Mouse (Mus musculus) adrenal gland, postnatal 25 days (tissue): ENCODE data around the gene Txlna. TPM values are rescaled to one million over a fixed set of nuclear protein-coding genes. Genes with fewer than 3 reads are reported as not detected.
A peak's percentile ranks its signal among the peaks of the same experiment; 100 is the strongest.

Source experiments
- DNase-seq: peaks from one replicate; pipeline ENCODE4 v3.0.0; 2021; ENCODE audit warnings: mixed read lengths
- microRNA-seq, 2 experiments: library from miRNA; unstranded; fragments of <30 nt; microRNA quantifications; one replicate each; pipeline ENCODE4 v1.2.0; 2021
- total RNA-seq: library from RNA; stranded (reverse); gene quantifications from 2 replicates; pipeline ENCODE4 v1.2.3, GENCODE M21; 2021

Gene Txlna
- total RNA-seq, 1 experiment from 2014 or later: 76.6 TPM

GRCm38 (mm10) chr4:129588865-129589264, 52.0 kb downstream of the Txlna start:
- DNase-seq: no peak

- DNase-seq: no peak
Observed at GRCm38 (mm10) chr4:129586943-129587342, 53.9 kb downstream of the Txlna start.

GRCm38 (mm10) chr4:129585773-129586172, 55.1 kb downstream of the Txlna start:
- no peak for DNase-seq

- DNase-seq: peak; percentile 90
Observed at GRCm38 (mm10) chr4:129584884-129585608, 55.8 kb downstream of the Txlna start.

GRCm38 (mm10) chr4:129584370-129584769, 56.5 kb downstream of the Txlna start:
- DNase-seq: no peak

- no peak for DNase-seq
Observed at GRCm38 (mm10) chr4:129582251-129582650, 58.6 kb downstream of the Txlna start.

GRCm38 (mm10) chr4:129580347-129580746, 60.5 kb downstream of the Txlna start:
- DNase-seq: no peak

GRCm38 (mm10) chr4:129578466-129578865, 62.4 kb downstream of the Txlna start, which contains the start of gene Fam167b:
Gene Fam167b, minus strand, starts transcription at chr4:129578549.
- DNase-seq: peak; percentile 27

- DNase-seq: no peak
Observed at GRCm38 (mm10) chr4:129577688-129578087, 63.2 kb downstream of the Txlna start.

GRCm38 (mm10) chr4:129576863-129577491, 63.9 kb downstream of the Txlna start:
- peak; percentile 79 for DNase-seq

Small RNAs within 50 kb of the gene (microRNA-seq; reads per million reads assigned to microRNA genes)
- 0.36 to 1.7 reads per million in 2 experiments for gene Mir7016

Other genes with a start within 250 kb of the Txlna start
- 0.18 and 0.48 TPM in 2 replicates for gene Zbtb8b, start 200.2 kb downstream of the Txlna start, total RNA-seq
- gene Bsdc1, start 179.5 kb downstream of the Txlna start, total RNA-seq: 70.2 and 81.0 TPM in 2 replicates
- not detected in 2 replicates for gene Tssk3, start 150.0 kb downstream of the Txlna start, total RNA-seq
- gene Fam229a, start 149.9 kb downstream of the Txlna start, total RNA-seq: not detected in 2 replicates
- 61.0 and 68.3 TPM in 2 replicates for gene Marcksl1, start 127.5 kb downstream of the Txlna start, total RNA-seq
- gene Hdac1, start 98.4 kb downstream of the Txlna start, total RNA-seq: 48.0 and 54.5 TPM in 2 replicates
- gene Lck, start 67.4 kb downstream of the Txlna start, total RNA-seq: 3.7 and 4.3 TPM in 2 replicates
- gene Fam167b, start 62.5 kb downstream of the Txlna start, total RNA-seq: 33.5 and 35.2 TPM in 2 replicates
- 167 and 171 TPM in 2 replicates for gene Eif3i, start 40.4 kb downstream of the Txlna start, total RNA-seq
- 96.3 and 111 TPM in 2 replicates for gene Tmem234, start 40.4 kb downstream of the Txlna start, total RNA-seq
- 2.0 TPM in 1 of 2 replicates, not detected in the other for gene Dcdc2b, start 26.8 kb downstream of the Txlna start, total RNA-seq
- 39.3 and 45.6 TPM in 2 replicates for gene Iqcc, start 22.0 kb downstream of the Txlna start, total RNA-seq
- gene Ccdc28b, start 17.1 kb downstream of the Txlna start, total RNA-seq: 41.2 and 52.2 TPM in 2 replicates
- 80.1 and 95.8 TPM in 2 replicates for gene Kpna6, start 31.7 kb upstream of the Txlna start, total RNA-seq
- gene Tmem39b, start 55.8 kb upstream of the Txlna start, total RNA-seq: 10.1 and 14.8 TPM in 2 replicates
- 81.6 and 89.4 TPM in 2 replicates for gene Khdrbs1, start 101.2 kb upstream of the Txlna start, total RNA-seq
- 401 TPM in 2 replicates for gene Ptp4a2, start 170.2 kb upstream of the Txlna start, total RNA-seq